Mouse (Mus musculus): ENCODE data around the gene Rnf208. TPM values are rescaled to one million over a fixed set of nuclear protein-coding genes. Genes with fewer than 3 reads are reported as not detected.

The Rnf208 gene
- total and polyA plus RNA-seq, 2 experiments from 2014 or later, result 77.6 to 205 TPM

GRCm38 (mm10) chr2:25272515-25272914 is 30.5 kb downstream of the Rnf208 start:
- DNase-seq, result no peak
- Histone ChIP-seq H3K4me3 (ENCODE audit: low read depth, low read length) (peak overlapping the region; percentile 92), H3K4me1 (ENCODE audit: insufficient read depth) (peaks cover 19% of the 10 kb centered on the region), H3K36me3 (ENCODE audit: insufficient read depth) (peaks cover 60% of the 10 kb centered on the region), H3K27ac (ENCODE audit: low read depth, low read length) (peak overlapping the region; percentile 64; the same call in 1 of the 2 replicates), H3K9ac (peak overlapping the region; percentile 81), H3K27me3 (ENCODE audit: insufficient read depth, low read length) (no peaks in the 10 kb centered on the region), H3K9me3 (ENCODE audit: low read length) (no peaks in the 10 kb centered on the region), H3K4me2 (ENCODE audit: low read depth) (peak overlapping the region; percentile 97)
- no peak for TF ChIP-seq CTCF (IDR thresholded peaks at IDR 0.05; ENCODE audit: low read depth)
- peak; percentile 59 for ATAC-seq
- under 1% methylated on average over 17 of the region's 29 CpGs for whole genome bisulfite sequencing

GRCm38 (mm10) chr2:25273010-25273409 is 31.0 kb downstream of the Rnf208 start:
- H3K4me2 ChIP-seq (ENCODE audit: low read depth), result peak overlapping the region; percentile 97
- DNase-seq (no peak), ATAC-seq (no peak)
- no peak overlapping the region for H3K27ac ChIP-seq (ENCODE audit: low read depth, low read length)
- H3K4me1 ChIP-seq (ENCODE audit: insufficient read depth), result peaks cover 19% of the 10 kb centered on the region
- H3K9me3 ChIP-seq (ENCODE audit: low read length), result no peaks in the 10 kb centered on the region
- H3K27me3 ChIP-seq (ENCODE audit: insufficient read depth, low read length), result no peaks in the 10 kb centered on the region
- peak overlapping the region; percentile 81 for H3K9ac ChIP-seq
- WGBS, result 43% methylated on average over 16 of the region's 16 CpGs
- H3K4me3 ChIP-seq (ENCODE audit: low read depth, low read length), result peak overlapping the region; percentile 92
- H3K36me3 ChIP-seq (ENCODE audit: insufficient read depth), result peaks cover 62% of the 10 kb centered on the region
- TF ChIP-seq CTCF (IDR thresholded peaks at IDR 0.05; ENCODE audit: low read depth), result no peak

GRCm38 (mm10) chr2:25278928-25279882 is 37.1 kb downstream of the Rnf208 start:
- no peaks in the 10 kb centered on the region for H3K4me1 ChIP-seq (ENCODE audit: insufficient read depth)
- peak; percentile 85 for TF ChIP-seq CTCF (IDR thresholded peaks at IDR 0.05; ENCODE audit: low read depth)
- 60% methylated on average over 13 of the region's 13 CpGs for WGBS
- no peak overlapping the region for H3K9ac ChIP-seq
- peak; percentile 77 for ATAC-seq
- no peak overlapping the region for H3K4me3 ChIP-seq (ENCODE audit: low read depth, low read length)
- peaks cover 94% of the 10 kb centered on the region for H3K36me3 ChIP-seq (ENCODE audit: insufficient read depth)
- H3K27me3 ChIP-seq (ENCODE audit: insufficient read depth, low read length), result no peaks in the 10 kb centered on the region
- H3K27ac ChIP-seq (ENCODE audit: low read depth, low read length), result no peak overlapping the region
- no peak overlapping the region for H3K4me2 ChIP-seq (ENCODE audit: low read depth)
- H3K9me3 ChIP-seq (ENCODE audit: low read length), result no peaks in the 10 kb centered on the region
- DNase-seq, result peak; percentile 85

GRCm38 (mm10) chr2:25285551-25285950 is 43.5 kb downstream of the Rnf208 start:
- WGBS, result 98% methylated on average over 2 of the region's 2 CpGs
- H3K4me3 ChIP-seq (ENCODE audit: low read depth, low read length), result no peak overlapping the region
- no peaks in the 10 kb centered on the region for H3K9me3 ChIP-seq (ENCODE audit: low read length)
- H3K36me3 ChIP-seq (ENCODE audit: insufficient read depth), result peaks cover 51% of the 10 kb centered on the region
- no peak overlapping the region for H3K9ac ChIP-seq
- peaks cover 11% of the 10 kb centered on the region; the same call in 1 of the 2 replicates for H3K27me3 ChIP-seq (ENCODE audit: insufficient read depth, low read length)
- H3K27ac ChIP-seq (ENCODE audit: low read depth, low read length), result no peak overlapping the region
- TF ChIP-seq CTCF (IDR thresholded peaks at IDR 0.05; ENCODE audit: low read depth), result no peak
- no peak for ATAC-seq
- DNase-seq, result no peak
- H3K4me1 ChIP-seq (ENCODE audit: insufficient read depth), result peaks cover 4% of the 10 kb centered on the region; the same call in 1 of the 2 replicates
- no peak overlapping the region for H3K4me2 ChIP-seq (ENCODE audit: low read depth)

- H3K27ac ChIP-seq (ENCODE audit: low read depth, low read length), result no peak overlapping the region
- no peak for ATAC-seq
- H3K9ac ChIP-seq, result no peak overlapping the region
- peaks cover 8% of the 10 kb centered on the region; the same call in 1 of the 2 replicates for H3K4me1 ChIP-seq (ENCODE audit: insufficient read depth)
- 82% methylated on average over 1 of the region's 1 CpGs for WGBS
- H3K4me2 ChIP-seq (ENCODE audit: low read depth), result no peak overlapping the region
- TF ChIP-seq CTCF (IDR thresholded peaks at IDR 0.05; ENCODE audit: low read depth), result no peak
- DNase-seq, result no peak
- H3K36me3 ChIP-seq (ENCODE audit: insufficient read depth), result peaks cover 44% of the 10 kb centered on the region
- peaks cover 17% of the 10 kb centered on the region; the same call in 1 of the 2 replicates for H3K27me3 ChIP-seq (ENCODE audit: insufficient read depth, low read length)
- no peaks in the 10 kb centered on the region for H3K9me3 ChIP-seq (ENCODE audit: low read length)
- no peak overlapping the region for H3K4me3 ChIP-seq (ENCODE audit: low read depth, low read length)
Observed at GRCm38 (mm10) chr2:25286314-25286713, 44.3 kb downstream of the Rnf208 start.

- Histone ChIP-seq H3K9ac (no peak overlapping the region), H3K36me3 (ENCODE audit: insufficient read depth) (peaks cover 38% of the 10 kb centered on the region), H3K4me1 (ENCODE audit: insufficient read depth) (peaks cover 8% of the 10 kb centered on the region; the same call in 1 of the 2 replicates), H3K4me3 (ENCODE audit: low read depth, low read length) (no peak overlapping the region), H3K27me3 (ENCODE audit: insufficient read depth, low read length) (peaks cover 24% of the 10 kb centered on the region; the same call in 1 of the 2 replicates), H3K4me2 (ENCODE audit: low read depth) (no peak overlapping the region), H3K27ac (ENCODE audit: low read depth, low read length) (no peak overlapping the region), H3K9me3 (ENCODE audit: low read length) (no peaks in the 10 kb centered on the region)
- TF ChIP-seq CTCF (IDR thresholded peaks at IDR 0.05; ENCODE audit: low read depth), result no peak
- DNase-seq, result no peak
- ATAC-seq, result peak; percentile 32; the same call in 1 of the 2 replicates
- WGBS, result 49% methylated on average over 7 of the region's 7 CpGs
Observed at GRCm38 (mm10) chr2:25286837-25287636, 45.0 kb downstream of the Rnf208 start.
